Mouse (Mus musculus) intestine, embryonic 15.5 days (tissue): ENCODE measurements around the gene 1700092M07Rik. TPM values are rescaled to one million over a fixed set of nuclear protein-coding genes. Genes with fewer than 3 reads are reported as not detected.
"Not testable (repeated sequence)": the region's sequence is repeated elsewhere in the genome, so short reads cannot be mapped to it uniquely, and the experiment has no call there.

ENCODE experiments used
- ATAC-seq: fragments of 200-750 bp; cut with Nextera tagmentation; 2 replicates; pipeline ENCODE4 v1.8.0; 2017; ENCODE audit warnings: moderate TSS enrichment, moderate library complexity
- H3K27ac ChIP-seq: fragments of 300-500 bp; sonication (generic); 2 replicates; pipeline ENCODE4 v1.5.1; 2015; ENCODE audit warnings: mild to moderate bottlenecking, inconsistent platforms
- H3K27me3 ChIP-seq: fragments of 300-500 bp; sonication (generic); replicated peaks from 2 replicates; pipeline ENCODE4 v1.6.1; 2015; ENCODE audit warnings: inconsistent platforms
- H3K36me3 ChIP-seq: fragments of 300-500 bp; sonication (generic); 2 replicates; pipeline ENCODE4 v1.6.1; 2015; ENCODE audit warnings: inconsistent platforms
- H3K4me1 ChIP-seq: fragments of 300-500 bp; sonication (generic); replicated peaks from 2 replicates; pipeline ENCODE4 v1.6.1; 2015; ENCODE audit warnings: inconsistent platforms
- H3K4me2 ChIP-seq: fragments of 300-500 bp; sonication (generic); replicated peaks from 2 replicates; pipeline ENCODE4 v1.6.1; 2015; ENCODE audit warnings: mild to moderate bottlenecking, inconsistent platforms
- H3K4me3 ChIP-seq: fragments of 300-500 bp; sonication (generic); replicated peaks from 2 replicates; pipeline ENCODE4 v1.5.1; 2015; ENCODE audit warnings: inconsistent platforms
- H3K9ac ChIP-seq: fragments of 300-500 bp; sonication (generic); 2 replicates; pipeline ENCODE4 v1.6.1; 2015; ENCODE audit warnings: inconsistent platforms
- H3K9me3 ChIP-seq: fragments of 300-500 bp; sonication (generic); 2 replicates; pipeline ENCODE4 v1.6.1; 2016; ENCODE audit warnings: inconsistent platforms
- whole genome bisulfite sequencing: fragments of 180-500 bp; shearing (Covaris S2); methylation state at CpG from one replicate; pipeline ENCODE4 v1.1.7; 2015; 5-methylcytosine and 5-hydroxymethylcytosine counted together
- polyA plus RNA-seq: library from polyadenylated mRNA; unstranded; fragments of >200 nt; fragmentation: Nextera tagmentation; extraction: Ambion mirVana; gene quantifications from 2 replicates; pipeline ENCODE4 v1.2.1, GENCODE M21; 2015

Gene 1700092M07Rik
- polyA plus RNA-seq, 1 experiment from 2014 or later, result 1.8 TPM

GRCm38 (mm10) chr19:8721378-8721777 lies 19.1 kb upstream of the 1700092M07Rik start:
- Histone ChIP-seq H3K4me3 (no peak overlapping the region), H3K4me2 (peak overlapping the region; percentile 60), H3K9me3 (no peaks in the 10 kb centered on the region), H3K27me3 (no peaks in the 10 kb centered on the region), H3K4me1 (peaks cover 17% of the 10 kb centered on the region), H3K27ac (no peak overlapping the region), H3K36me3 (peaks cover 12% of the 10 kb centered on the region), H3K9ac (no peak overlapping the region)
- no peak for ATAC-seq
- 77% methylated on average over 1 of the region's 1 CpGs for WGBS

- Histone ChIP-seq H3K4me2 (peak overlapping the region; percentile 60), H3K4me1 (peaks cover 17% of the 10 kb centered on the region), H3K9ac (peak overlapping the region; percentile 91), H3K27ac (peak overlapping the region; percentile 99), H3K9me3 (no peaks in the 10 kb centered on the region), H3K27me3 (no peaks in the 10 kb centered on the region), H3K4me3 (peak overlapping the region; percentile 66), H3K36me3 (peaks cover 16% of the 10 kb centered on the region)
- 55% methylated on average over 4 of the region's 4 CpGs for WGBS
- ATAC-seq, result no peak
Observed at GRCm38 (mm10) chr19:8722021-8722420, 18.5 kb upstream of the 1700092M07Rik start.

DNA sequence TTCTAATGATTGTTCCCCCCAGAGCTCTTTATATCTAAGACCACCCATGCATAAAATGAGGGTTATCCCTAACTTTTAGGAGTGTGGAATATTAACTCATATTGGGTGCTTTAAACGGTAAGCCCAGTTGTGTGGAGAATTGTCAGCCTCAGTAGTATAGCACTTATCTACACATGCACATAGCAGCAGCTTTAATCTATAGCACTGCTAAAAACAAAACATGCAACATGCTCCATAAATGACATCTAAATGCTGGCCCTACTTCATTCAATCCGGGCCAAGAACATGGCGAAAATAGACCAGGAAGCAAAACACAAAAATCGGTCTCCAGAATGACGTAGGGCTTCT lies 18.0 kb upstream of the 1700092M07Rik start:
- Histone ChIP-seq H3K36me3 (peaks cover 16% of the 10 kb centered on the region), H3K4me3 (peak overlapping the region; percentile 66), H3K27me3 (no peaks in the 10 kb centered on the region), H3K4me2 (peak overlapping the region; percentile 60), H3K27ac (peak overlapping the region; percentile 99), H3K9ac (peak overlapping the region; percentile 91), H3K9me3 (no peaks in the 10 kb centered on the region), H3K4me1 (peaks cover 17% of the 10 kb centered on the region)
- no peak for ATAC-seq
- WGBS, result under 1% methylated on average over 5 of the region's 5 CpGs

DNA sequence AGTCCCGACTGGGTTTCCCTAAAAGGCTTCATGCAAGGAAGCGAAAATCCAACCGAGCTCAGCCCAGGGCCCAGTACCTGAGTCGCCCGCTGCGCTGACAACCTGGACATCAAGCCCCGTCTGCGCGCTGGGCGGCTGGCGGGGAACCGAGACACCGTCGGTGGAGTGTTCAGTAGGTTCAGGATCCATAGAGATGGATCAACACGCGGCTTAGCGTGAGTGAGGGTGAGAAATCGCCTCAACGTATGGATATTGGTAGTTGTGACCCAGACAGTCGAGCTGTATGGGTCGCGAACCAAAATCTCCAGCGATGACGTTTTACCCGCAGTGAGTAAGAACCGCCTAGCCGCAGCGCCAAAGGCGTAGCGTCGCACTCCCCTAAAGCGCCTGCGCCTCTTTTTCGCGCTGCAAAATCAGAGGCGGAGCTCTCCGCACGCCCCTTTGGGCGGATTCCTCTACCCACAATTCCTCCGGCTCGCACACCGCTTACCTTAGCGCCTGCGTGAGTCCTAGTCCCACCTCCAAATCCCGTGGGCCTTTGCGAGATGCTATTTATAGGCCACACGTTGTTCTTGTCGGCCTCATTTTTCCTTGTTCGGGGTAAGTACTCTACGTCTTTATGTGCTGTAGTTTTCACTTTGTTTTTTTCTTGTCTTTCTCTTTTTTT lies 17.5 kb upstream of the 1700092M07Rik start, which contains the start of gene Slc3a2:
Gene Slc3a2, minus strand, starts transcription at position 463 of the 667 bp plus-strand sequence.
- Histone ChIP-seq H3K4me3 (peak within 1 kb of the TSS; percentile 66), H3K27ac (peak within 1 kb of the TSS; percentile 99), H3K9ac (peak within 1 kb of the TSS; percentile 91), H3K27me3 (no peaks in the 10 kb centered on the region), H3K9me3 (no peaks in the 10 kb centered on the region), H3K36me3 (peaks cover 16% of the 10 kb centered on the region), H3K4me2 (peak within 1 kb of the TSS; percentile 64), H3K4me1 (peaks cover 17% of the 10 kb centered on the region)
- ATAC-seq, result peak; percentile 95
- WGBS, result under 1% methylated on average over 50 of the region's 50 CpGs

- 0% methylated on average over 20 of the region's 20 CpGs for WGBS
- H3K27me3 ChIP-seq, result no peaks in the 10 kb centered on the region
- H3K27ac ChIP-seq, result peak overlapping the region; percentile 81
- peaks cover 17% of the 10 kb centered on the region for H3K4me1 ChIP-seq
- peaks cover 16% of the 10 kb centered on the region for H3K36me3 ChIP-seq
- peak overlapping the region; percentile 64 for H3K4me2 ChIP-seq
- H3K9ac ChIP-seq, result peak overlapping the region; percentile 76
- H3K4me3 ChIP-seq, result peak overlapping the region; percentile 66
- no peak for ATAC-seq
- H3K9me3 ChIP-seq, result no peaks in the 10 kb centered on the region
Observed at GRCm38 (mm10) chr19:8723574-8724346, 16.8 kb upstream of the 1700092M07Rik start.

DNA sequence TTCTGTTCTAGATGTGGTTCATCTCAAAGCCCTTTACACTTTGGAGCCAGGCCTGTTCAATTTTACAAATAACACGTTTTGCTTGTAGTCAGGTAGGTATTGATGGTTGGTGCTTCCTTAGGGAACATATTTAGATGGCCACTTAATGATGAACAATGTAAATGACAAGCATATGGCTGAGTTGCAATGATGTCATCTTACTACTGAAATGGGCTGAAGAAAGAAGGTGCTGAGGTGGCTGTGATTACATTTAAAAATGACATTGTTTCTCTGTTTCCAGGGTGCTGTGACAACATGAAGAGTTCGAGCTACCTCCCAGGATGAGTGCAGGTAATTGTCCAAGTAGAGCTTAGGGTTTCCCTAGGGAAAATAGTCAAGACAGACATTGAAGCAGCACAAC lies 16.1 kb upstream of the 1700092M07Rik start:
- Histone ChIP-seq H3K4me1 (peaks cover 17% of the 10 kb centered on the region), H3K27me3 (no peaks in the 10 kb centered on the region), H3K4me3 (peak overlapping the region; percentile 66), H3K36me3 (peaks cover 16% of the 10 kb centered on the region), H3K9me3 (no peaks in the 10 kb centered on the region), H3K27ac (peak overlapping the region; percentile 81; the same call in 1 of the 2 replicates), H3K4me2 (peak overlapping the region; percentile 64), H3K9ac (peak overlapping the region; percentile 76)
- WGBS, result 0% methylated on average over 2 of the region's 2 CpGs
- no peak for ATAC-seq

GRCm38 (mm10) chr19:8725081-8725613 lies 15.4 kb upstream of the 1700092M07Rik start:
- Histone ChIP-seq H3K27me3 (no peaks in the 10 kb centered on the region), H3K36me3 (peaks cover 16% of the 10 kb centered on the region), H3K27ac (no peak overlapping the region), H3K9ac (peak overlapping the region; percentile 27; the same call in 1 of the 2 replicates), H3K4me3 (peak overlapping the region; percentile 66), H3K9me3 (no peaks in the 10 kb centered on the region), H3K4me2 (peak overlapping the region; percentile 64), H3K4me1 (peaks cover 17% of the 10 kb centered on the region)
- no peak for ATAC-seq
- WGBS, result 42% methylated on average over 4 of the region's 4 CpGs

GRCm38 (mm10) chr19:8726609-8727390 lies 13.7 kb upstream of the 1700092M07Rik start:
- H3K4me2 ChIP-seq, result no peak overlapping the region
- 25% methylated on average over 3 of the region's 3 CpGs for WGBS
- H3K9ac ChIP-seq, result no peak overlapping the region

DNA sequence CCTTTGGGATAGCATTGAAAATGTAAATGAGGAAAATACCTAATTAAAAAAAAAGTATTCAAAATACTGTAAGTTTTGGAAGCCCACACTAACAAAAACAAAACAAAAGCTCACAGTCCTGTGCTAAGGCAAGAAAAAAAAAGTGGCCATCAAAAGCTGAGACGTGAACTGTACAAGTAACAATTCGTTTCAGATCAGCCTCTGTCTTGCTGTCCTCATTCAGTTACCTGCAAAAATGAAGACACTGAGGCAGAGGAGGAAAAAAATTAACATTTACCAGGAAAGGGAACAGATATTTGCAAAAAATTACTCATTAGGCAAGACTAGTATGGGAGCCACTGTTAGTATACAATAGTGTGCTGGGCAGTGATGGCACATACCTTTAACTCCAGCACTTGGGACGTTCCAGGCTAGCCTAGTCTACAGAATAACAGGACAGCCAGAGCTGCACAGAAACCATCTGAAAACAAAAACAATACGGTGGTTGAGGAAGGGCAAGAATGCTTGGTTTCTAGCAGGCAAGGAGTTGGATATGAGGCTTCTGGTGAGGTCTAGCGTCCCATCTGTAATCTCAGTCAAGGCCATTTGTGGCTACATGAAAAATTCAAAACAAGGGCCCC lies 12.9 kb upstream of the 1700092M07Rik start:
- no peak for ATAC-seq
- no peak overlapping the region for H3K4me3 ChIP-seq

More at GRCm38 (mm10) chr19:8726609-8727390, 13.7 kb upstream of the 1700092M07Rik start:
- Histone ChIP-seq H3K27me3 (no peaks in the 10 kb centered on the region), H3K4me3 (no peak overlapping the region), H3K27ac (no peak overlapping the region), H3K4me1 (peaks cover 14% of the 10 kb centered on the region), H3K9me3 (no peaks in the 10 kb centered on the region), H3K36me3 (peaks cover 16% of the 10 kb centered on the region)
- no peak for ATAC-seq

GRCm38 (mm10) chr19:8728335-8729099 lies 12.0 kb upstream of the 1700092M07Rik start:
- 49% methylated on average over 3 of the region's 3 CpGs for WGBS
- not testable (repeated sequence) for ATAC-seq, H3K27me3 ChIP-seq, H3K4me3 ChIP-seq, H3K4me2 ChIP-seq, H3K27ac ChIP-seq, H3K9ac ChIP-seq, H3K4me1 ChIP-seq, H3K9me3 ChIP-seq
- peaks cover 16% of the 10 kb centered on the region for H3K36me3 ChIP-seq

More for the DNA sequence above, 12.9 kb upstream of the 1700092M07Rik start:
- H3K4me1 ChIP-seq, result peaks cover 9% of the 10 kb centered on the region; the same call in 1 of the 2 replicates
- peaks cover 16% of the 10 kb centered on the region for H3K36me3 ChIP-seq
- H3K9ac ChIP-seq, result no peak overlapping the region
- no peak overlapping the region for H3K4me2 ChIP-seq
- 21% methylated on average over 5 of the region's 5 CpGs for WGBS
- H3K9me3 ChIP-seq, result no peaks in the 10 kb centered on the region
- H3K27me3 ChIP-seq, result no peaks in the 10 kb centered on the region
- H3K27ac ChIP-seq, result no peak overlapping the region

DNA sequence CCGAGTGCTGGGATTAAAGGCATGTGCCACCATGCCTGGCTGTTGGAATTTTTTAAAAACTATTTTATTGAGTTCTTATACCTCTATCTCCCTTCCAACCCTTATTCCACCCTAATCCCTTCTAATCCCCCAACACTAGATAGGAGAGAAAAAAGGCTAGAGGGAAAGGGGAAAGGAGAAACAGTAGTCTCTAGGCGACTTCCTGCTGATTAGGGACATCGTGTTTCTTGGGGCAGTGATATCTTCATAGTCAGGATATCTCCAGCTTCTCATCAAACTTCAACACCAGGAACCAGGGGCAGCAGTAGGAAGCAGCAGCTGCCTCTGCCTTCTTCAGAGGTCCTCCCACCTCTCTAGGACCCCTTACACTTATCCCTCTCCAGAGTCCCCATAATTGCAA lies 6.2 kb upstream of the 1700092M07Rik start:
- Histone ChIP-seq H3K27ac (no peak overlapping the region), H3K4me1 (no peaks in the 10 kb centered on the region), H3K27me3 (no peaks in the 10 kb centered on the region), H3K9me3 (no peaks in the 10 kb centered on the region), H3K36me3 (peaks cover 17% of the 10 kb centered on the region), H3K9ac (no peak overlapping the region), H3K4me2 (no peak overlapping the region), H3K4me3 (no peak overlapping the region)
- ATAC-seq, result no peak
- 68% methylated on average over 3 of the region's 3 CpGs for WGBS
